11 mouse cellular contexts compared by ENCODE assay signal in genomic region chr6:22221134-22221533, GRCm38 (mm10).
"Had no signal": no experiment of that assay in that cellular context is flagged by ENCODE, and none has a peak within 500 bp of the region (broad histone marks: within the 10 kb centered on the region; RNA-seq: fewer than 3 reads in every experiment).

No protein-coding gene starts in this region.

- H3K27me3 ChIP-seq: intestine, embryonic 15.5 days; liver, embryonic 15.5 days; megakaryocyte, embryonic 14.5 days; midbrain, embryonic 12.5 days had no signal

- H3K9me3 ChIP-seq: intestine, embryonic 15.5 days; limb, embryonic 10.5 days; liver, embryonic 15.5 days; megakaryocyte, embryonic 14.5 days; midbrain, embryonic 12.5 days had no signal

- H3K27ac ChIP-seq: intestine, embryonic 15.5 days; limb, embryonic 10.5 days; liver, embryonic 15.5 days; midbrain, embryonic 12.5 days had no signal

- H3K9ac ChIP-seq: intestine, embryonic 15.5 days; liver, embryonic 15.5 days; midbrain, embryonic 12.5 days had no signal

- ATAC-seq: intestine, embryonic 15.5 days; midbrain, embryonic 16.5 days had no signal

- H3K4me3 ChIP-seq: intestine, embryonic 15.5 days; limb, embryonic 10.5 days; liver, embryonic 15.5 days; megakaryocyte, embryonic 14.5 days; midbrain, embryonic 12.5 days had no signal

- H3K36me3 ChIP-seq: intestine, embryonic 15.5 days; liver, embryonic 15.5 days; midbrain, embryonic 12.5 days had no signal

- H3K4me2 ChIP-seq: intestine, embryonic 15.5 days; liver, embryonic 11.5 days; liver, embryonic 15.5 days; midbrain, embryonic 12.5 days had no signal

- H3K4me1 ChIP-seq: intestine, embryonic 15.5 days; limb, embryonic 10.5 days; liver, embryonic 15.5 days; midbrain, embryonic 12.5 days had no signal

- DNase-seq: kidney, adult 18-20 months; kidney, postnatal 10 days; right cerebral cortex, postnatal 14 days; thymus, postnatal 36 days had no signal
